Mouse (Mus musculus): ENCODE results near the gene Sergef. TPM values are rescaled to one million over a fixed set of nuclear protein-coding genes. Genes with fewer than 3 reads are reported as not detected.

Sergef gene
- polyA plus RNA-seq, 1 experiment from 2014 or later: 4.9 TPM

DNA sequence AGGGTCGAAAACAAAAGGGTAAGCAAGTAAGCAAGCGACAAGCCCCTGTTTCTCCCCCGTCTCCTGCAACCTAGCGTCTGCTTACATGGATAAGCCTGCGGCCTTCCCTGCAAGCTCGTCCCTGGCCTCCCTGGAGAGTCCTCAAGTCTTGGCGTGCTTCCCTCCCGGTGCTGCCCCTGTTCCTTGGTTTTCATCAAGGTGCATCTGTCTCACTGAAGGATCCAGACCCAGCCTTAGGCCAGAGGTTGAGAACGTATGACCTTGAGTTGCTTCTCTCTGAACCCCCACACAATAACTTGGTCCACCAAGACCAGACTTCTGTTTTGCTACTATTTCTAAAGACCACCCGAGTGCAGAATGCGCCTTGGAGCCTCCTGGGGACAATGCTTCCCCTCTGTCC, 82.2 kb downstream of the Sergef start:
- H3K27me3 ChIP-seq (ENCODE audit: control insufficient read depth, insufficient read depth, low read depth, low read length): no peaks in the 10 kb centered on the region
- H3K27ac ChIP-seq (ENCODE audit: low read length): no peak overlapping the region
- peaks cover 10% of the 10 kb centered on the region for H3K4me1 ChIP-seq (ENCODE audit: control insufficient read depth, low read depth, low read length)
- 71% methylated on average over 11 of the region's 11 CpGs for WGBS (ENCODE audit: insufficient replicate concordance)
- H3K36me3 ChIP-seq (ENCODE audit: control insufficient read depth, insufficient read depth): no peaks in the 10 kb centered on the region
- no peak overlapping the region for H3K9ac ChIP-seq (ENCODE audit: low read depth, low read length)
- no peak overlapping the region for H3K4me3 ChIP-seq (ENCODE audit: low read depth, low read length)
- no peaks in the 10 kb centered on the region for H3K9me3 ChIP-seq (replicated peaks; ENCODE audit: control insufficient read depth, low read length)
- no peak overlapping the region for H3K4me2 ChIP-seq (ENCODE audit: low read depth, low read length)
- ATAC-seq (ENCODE audit: low read depth): no peak

DNA sequence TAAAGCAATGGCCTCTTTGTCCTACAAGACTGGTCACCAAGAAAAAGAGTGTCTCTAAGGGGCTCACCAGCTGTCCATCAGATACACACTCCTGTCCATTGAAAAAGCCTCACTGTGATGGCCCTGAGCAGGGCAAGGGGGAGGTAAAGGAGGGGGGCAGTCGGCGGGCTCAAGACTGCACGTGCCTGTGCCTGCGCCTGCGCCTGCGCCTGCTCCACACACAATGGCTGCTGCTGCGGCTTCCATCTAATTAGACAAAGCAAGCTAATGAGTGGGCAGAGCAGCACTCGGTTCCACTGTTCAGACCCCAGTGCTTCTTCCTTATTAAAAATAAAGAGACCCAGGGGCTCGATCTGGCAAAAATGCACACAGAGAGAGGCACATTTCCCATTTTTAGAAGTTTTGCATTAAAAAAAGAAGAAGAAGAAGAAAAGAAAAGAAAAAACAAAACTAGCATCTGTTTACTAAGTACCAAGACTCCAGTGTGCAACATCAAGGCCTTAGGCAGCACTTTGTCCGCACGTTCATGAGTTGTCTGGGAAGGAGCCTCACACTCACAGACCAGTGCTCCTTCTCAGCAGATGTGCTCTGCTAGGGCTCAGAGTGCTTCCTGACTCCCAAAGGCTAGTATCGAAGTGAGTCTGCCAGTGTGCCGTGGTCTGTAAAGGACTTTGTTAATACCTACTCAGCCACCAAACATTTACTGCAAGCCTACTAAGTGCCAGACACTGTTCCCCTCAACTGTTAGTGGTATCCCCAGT, 83.1 kb downstream of the Sergef start:
- Histone ChIP-seq H3K9me3 (replicated peaks; ENCODE audit: control insufficient read depth, low read length) (no peaks in the 10 kb centered on the region), H3K9ac (ENCODE audit: low read depth, low read length) (no peak overlapping the region), H3K27ac (ENCODE audit: low read length) (no peak overlapping the region), H3K4me2 (ENCODE audit: low read depth, low read length) (no peak overlapping the region), H3K4me3 (ENCODE audit: low read depth, low read length) (no peak overlapping the region), H3K27me3 (ENCODE audit: control insufficient read depth, insufficient read depth, low read depth, low read length) (no peaks in the 10 kb centered on the region), H3K4me1 (ENCODE audit: control insufficient read depth, low read depth, low read length) (peaks cover 10% of the 10 kb centered on the region), H3K36me3 (ENCODE audit: control insufficient read depth, insufficient read depth) (no peaks in the 10 kb centered on the region)
- no peak for ATAC-seq (ENCODE audit: low read depth)
- 75% methylated on average over 13 of the region's 13 CpGs for WGBS (ENCODE audit: insufficient replicate concordance)

DNA sequence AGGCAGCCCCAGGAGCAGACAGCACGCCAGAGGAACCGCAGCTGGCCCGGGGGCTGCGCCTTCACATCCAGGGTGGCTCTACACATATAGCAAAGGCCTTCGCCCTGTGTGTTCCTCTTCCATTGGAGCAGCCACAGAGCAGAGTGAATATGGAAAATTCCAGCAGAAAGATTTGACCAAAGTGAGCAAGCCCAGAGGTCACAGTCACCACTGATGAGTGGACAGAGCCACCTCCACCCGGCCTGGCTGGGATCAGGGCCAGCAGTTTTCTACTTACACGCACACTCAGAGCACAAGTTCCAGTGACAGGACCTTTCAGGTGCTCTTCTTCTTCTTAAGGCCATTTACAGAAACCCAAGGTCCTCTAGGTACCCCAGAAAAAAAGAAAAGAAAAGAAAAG, 83.9 kb downstream of the Sergef start:
- WGBS (ENCODE audit: insufficient replicate concordance): 79% methylated on average over 7 of the region's 7 CpGs
- Histone ChIP-seq H3K9ac (ENCODE audit: low read depth, low read length) (no peak overlapping the region), H3K27me3 (ENCODE audit: control insufficient read depth, insufficient read depth, low read depth, low read length) (no peaks in the 10 kb centered on the region), H3K4me3 (ENCODE audit: low read depth, low read length) (no peak overlapping the region), H3K4me2 (ENCODE audit: low read depth, low read length) (no peak overlapping the region), H3K9me3 (replicated peaks; ENCODE audit: control insufficient read depth, low read length) (no peaks in the 10 kb centered on the region), H3K27ac (ENCODE audit: low read length) (no peak overlapping the region), H3K36me3 (ENCODE audit: control insufficient read depth, insufficient read depth) (no peaks in the 10 kb centered on the region), H3K4me1 (ENCODE audit: control insufficient read depth, low read depth, low read length) (peaks cover 6% of the 10 kb centered on the region)
- no peak for ATAC-seq (ENCODE audit: low read depth)

DNA sequence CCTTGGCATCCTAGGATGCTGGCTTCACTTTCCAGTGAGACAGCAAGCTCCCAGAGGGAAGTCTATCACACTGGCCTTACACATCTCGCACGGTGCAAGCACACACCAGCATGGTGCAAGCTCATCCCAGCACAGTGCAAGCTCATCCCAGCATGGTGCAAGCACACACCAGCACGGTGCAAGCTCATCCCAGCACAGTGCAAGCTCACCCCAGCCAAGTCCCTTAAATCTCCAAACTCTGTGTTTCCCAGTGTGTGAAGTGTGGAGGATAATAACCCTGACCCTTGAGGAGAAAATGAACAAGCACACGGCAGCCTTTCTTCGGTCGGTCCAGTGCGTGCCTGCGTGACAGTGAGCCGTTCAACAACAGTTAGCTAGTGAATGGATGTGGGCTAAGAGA, 84.8 kb downstream of the Sergef start:
- no peaks in the 10 kb centered on the region for H3K9me3 ChIP-seq (replicated peaks; ENCODE audit: control insufficient read depth, low read length)
- ATAC-seq (ENCODE audit: low read depth): no peak

DNA sequence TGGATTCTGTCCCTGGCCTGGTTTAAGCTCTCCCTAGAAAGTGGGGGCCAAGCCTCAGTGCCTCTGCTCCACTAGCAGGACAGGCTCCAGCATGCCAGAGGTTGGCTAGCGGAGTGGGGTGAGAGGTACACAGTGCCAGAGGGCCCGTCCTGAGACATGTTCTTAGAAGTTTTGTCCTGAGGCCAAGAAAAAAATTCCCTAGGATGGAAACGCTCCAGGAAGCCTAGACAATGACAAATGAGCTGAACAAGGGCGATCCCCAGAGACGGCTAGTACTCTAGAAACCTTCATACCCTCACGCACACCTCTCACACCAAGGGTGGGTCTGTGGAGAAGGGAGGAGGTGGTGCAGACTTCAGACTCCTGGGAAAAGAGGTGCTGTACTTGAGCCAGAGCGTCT, 85.6 kb downstream of the Sergef start:
- no peak overlapping the region for H3K4me2 ChIP-seq (ENCODE audit: low read depth, low read length)
- WGBS (ENCODE audit: insufficient replicate concordance): 62% methylated on average over 7 of the region's 7 CpGs
- no peaks in the 10 kb centered on the region for H3K36me3 ChIP-seq (ENCODE audit: control insufficient read depth, insufficient read depth)
- no peak overlapping the region for H3K4me3 ChIP-seq (ENCODE audit: low read depth, low read length)
- no peaks in the 10 kb centered on the region for H3K27me3 ChIP-seq (ENCODE audit: control insufficient read depth, insufficient read depth, low read depth, low read length)
- H3K9me3 ChIP-seq (replicated peaks; ENCODE audit: control insufficient read depth, low read length): no peaks in the 10 kb centered on the region
- no peaks in the 10 kb centered on the region for H3K4me1 ChIP-seq (ENCODE audit: control insufficient read depth, low read depth, low read length)
- H3K27ac ChIP-seq (ENCODE audit: low read length): no peak overlapping the region
- no peak for ATAC-seq (ENCODE audit: low read depth)
- no peak overlapping the region for H3K9ac ChIP-seq (ENCODE audit: low read depth, low read length)

More for the DNA sequence above, 84.8 kb downstream of the Sergef start:
- Histone ChIP-seq H3K4me2 (ENCODE audit: low read depth, low read length) (no peak overlapping the region), H3K27ac (ENCODE audit: low read length) (no peak overlapping the region), H3K4me1 (ENCODE audit: control insufficient read depth, low read depth, low read length) (no peaks in the 10 kb centered on the region), H3K36me3 (ENCODE audit: control insufficient read depth, insufficient read depth) (no peaks in the 10 kb centered on the region), H3K27me3 (ENCODE audit: control insufficient read depth, insufficient read depth, low read depth, low read length) (no peaks in the 10 kb centered on the region), H3K4me3 (ENCODE audit: low read depth, low read length) (no peak overlapping the region), H3K9ac (ENCODE audit: low read depth, low read length) (no peak overlapping the region)
- WGBS (ENCODE audit: insufficient replicate concordance): 81% methylated on average over 9 of the region's 9 CpGs

DNA sequence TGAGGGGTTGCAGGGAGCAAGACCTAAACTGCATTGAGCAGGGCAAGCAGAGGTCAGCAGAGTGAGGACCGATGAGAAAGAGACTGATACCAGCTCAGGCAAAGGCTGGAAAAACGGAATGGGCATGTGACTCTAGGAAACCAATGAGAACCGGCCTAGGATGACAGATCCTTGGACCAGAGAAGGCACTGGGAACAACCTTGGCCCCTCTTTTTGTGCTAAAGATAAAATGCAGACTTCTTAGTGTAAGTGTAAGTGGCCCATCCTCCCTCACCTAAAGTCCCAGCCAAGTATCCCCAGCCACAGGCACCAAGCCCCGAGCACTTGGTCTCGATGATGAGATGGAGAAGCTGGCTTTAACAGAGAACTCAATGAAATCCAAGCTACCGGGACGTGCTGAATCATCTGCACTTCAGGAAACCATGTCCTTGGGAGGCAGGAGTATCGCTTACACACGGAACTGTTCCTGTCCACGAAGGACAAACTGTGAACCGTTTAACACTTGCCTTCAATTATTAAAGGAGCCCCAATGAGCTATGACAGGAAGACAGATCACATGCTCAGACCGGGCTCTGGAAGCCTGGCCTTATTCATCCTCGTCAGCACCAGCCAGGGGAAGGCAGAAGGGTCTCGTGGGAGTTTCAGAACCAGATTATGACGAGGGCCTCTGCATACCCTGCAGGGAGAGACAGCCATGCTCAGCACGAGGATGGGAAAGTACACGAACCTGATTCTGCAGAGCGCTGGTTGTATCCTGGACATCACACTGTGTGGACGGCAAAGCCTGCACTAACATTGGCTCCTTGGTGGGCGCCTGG, 87.5 kb downstream of the Sergef start:
- Histone ChIP-seq H3K27me3 (ENCODE audit: control insufficient read depth, insufficient read depth, low read depth, low read length) (no peaks in the 10 kb centered on the region), H3K27ac (ENCODE audit: low read length) (no peak overlapping the region), H3K4me1 (ENCODE audit: control insufficient read depth, low read depth, low read length) (no peaks in the 10 kb centered on the region), H3K4me3 (ENCODE audit: low read depth, low read length) (no peak overlapping the region), H3K9ac (ENCODE audit: low read depth, low read length) (no peak overlapping the region), H3K9me3 (replicated peaks; ENCODE audit: control insufficient read depth, low read length) (no peaks in the 10 kb centered on the region), H3K4me2 (ENCODE audit: low read depth, low read length) (no peak overlapping the region), H3K36me3 (ENCODE audit: control insufficient read depth, insufficient read depth) (no peaks in the 10 kb centered on the region)
- 64% methylated on average over 20 of the region's 20 CpGs for WGBS (ENCODE audit: insufficient replicate concordance)
- no peak for ATAC-seq (ENCODE audit: low read depth)

DNA sequence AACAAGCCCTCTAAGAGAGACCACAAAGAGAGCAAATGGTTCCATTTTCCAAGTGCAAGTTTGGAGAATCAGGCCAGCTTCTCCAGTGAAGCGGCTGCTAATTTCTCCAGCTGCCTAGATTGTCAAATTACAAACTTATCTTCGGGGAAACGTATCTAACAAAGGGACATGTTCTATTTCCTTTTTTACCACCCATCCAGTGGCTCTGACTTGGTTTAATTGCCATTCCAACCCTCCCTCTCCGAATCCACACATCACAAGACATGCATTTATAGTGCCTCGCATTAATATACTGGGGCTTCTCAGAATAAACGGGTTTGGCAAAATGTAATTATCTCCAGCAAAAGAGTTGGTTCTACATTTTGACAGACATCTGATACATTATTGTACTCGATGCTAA, 88.4 kb downstream of the Sergef start:
- Histone ChIP-seq H3K27ac (ENCODE audit: low read length) (no peak overlapping the region), H3K4me3 (ENCODE audit: low read depth, low read length) (no peak overlapping the region), H3K9ac (ENCODE audit: low read depth, low read length) (no peak overlapping the region), H3K36me3 (ENCODE audit: control insufficient read depth, insufficient read depth) (no peaks in the 10 kb centered on the region), H3K27me3 (ENCODE audit: control insufficient read depth, insufficient read depth, low read depth, low read length) (no peaks in the 10 kb centered on the region), H3K4me1 (ENCODE audit: control insufficient read depth, low read depth, low read length) (no peaks in the 10 kb centered on the region), H3K4me2 (ENCODE audit: low read depth, low read length) (no peak overlapping the region), H3K9me3 (replicated peaks; ENCODE audit: control insufficient read depth, low read length) (no peaks in the 10 kb centered on the region)
- WGBS (ENCODE audit: insufficient replicate concordance): 68% methylated on average over 7 of the region's 7 CpGs
- no peak for ATAC-seq (ENCODE audit: low read depth)

DNA sequence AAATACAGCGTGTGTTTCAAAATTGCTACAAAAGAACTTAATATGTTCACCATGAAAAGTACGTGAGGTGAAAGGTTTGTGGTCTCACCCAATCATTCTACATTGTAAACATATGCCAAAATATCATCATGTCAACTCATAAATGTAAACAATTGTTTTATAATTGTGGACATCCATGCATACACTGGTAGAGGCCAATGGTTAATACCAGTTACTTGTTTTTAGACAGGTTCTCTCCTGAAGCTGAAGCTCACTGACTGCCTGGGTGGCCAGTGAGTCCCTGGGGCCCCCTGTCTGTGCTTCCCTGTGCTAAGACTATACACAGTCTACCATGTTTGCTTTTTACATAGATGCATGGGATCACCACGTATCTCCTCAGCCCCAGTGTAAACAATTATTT, 91.5 kb downstream of the Sergef start:
- H3K9me3 ChIP-seq (replicated peaks; ENCODE audit: control insufficient read depth, low read length): no peaks in the 10 kb centered on the region
- no peak overlapping the region for H3K9ac ChIP-seq (ENCODE audit: low read depth, low read length)
- peaks cover 2% of the 10 kb centered on the region; the same call in 1 of the 2 replicates for H3K4me1 ChIP-seq (ENCODE audit: control insufficient read depth, low read depth, low read length)
- H3K27me3 ChIP-seq (ENCODE audit: control insufficient read depth, insufficient read depth, low read depth, low read length): no peaks in the 10 kb centered on the region
- H3K36me3 ChIP-seq (ENCODE audit: control insufficient read depth, insufficient read depth): no peaks in the 10 kb centered on the region
- no peak overlapping the region for H3K4me2 ChIP-seq (ENCODE audit: low read depth, low read length)
- H3K4me3 ChIP-seq (ENCODE audit: low read depth, low read length): no peak overlapping the region
- ATAC-seq (ENCODE audit: low read depth): no peak
- H3K27ac ChIP-seq (ENCODE audit: low read length): no peak overlapping the region
- 69% methylated on average over 3 of the region's 3 CpGs for WGBS (ENCODE audit: insufficient replicate concordance)

DNA sequence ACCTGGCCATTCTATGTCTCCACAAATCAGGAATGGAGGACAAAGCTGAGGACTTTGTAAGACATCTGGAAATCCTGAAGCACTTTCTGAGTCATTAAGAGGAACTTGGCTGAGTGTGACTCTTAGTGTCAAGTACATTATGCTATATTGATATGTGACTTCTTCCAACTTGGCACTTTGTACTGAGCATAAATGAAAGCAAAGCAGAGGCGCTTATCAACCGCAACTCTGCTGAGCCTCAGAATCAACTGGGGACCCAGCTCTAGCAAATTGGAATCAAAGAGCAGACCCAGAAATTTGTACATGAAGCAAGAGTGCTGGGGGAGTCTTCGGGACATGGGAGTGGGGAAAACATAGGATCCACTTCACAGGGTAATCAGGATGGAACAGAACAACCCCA, 92.0 kb downstream of the Sergef start:
- H3K27ac ChIP-seq (ENCODE audit: low read length): no peak overlapping the region
- ATAC-seq (ENCODE audit: low read depth): no peak
- 73% methylated on average over 3 of the region's 3 CpGs for WGBS (ENCODE audit: insufficient replicate concordance)

More for the DNA sequence above, 92.0 kb downstream of the Sergef start:
- Histone ChIP-seq H3K9me3 (replicated peaks; ENCODE audit: control insufficient read depth, low read length) (no peaks in the 10 kb centered on the region), H3K4me2 (ENCODE audit: low read depth, low read length) (no peak overlapping the region), H3K9ac (ENCODE audit: low read depth, low read length) (no peak overlapping the region), H3K27me3 (ENCODE audit: control insufficient read depth, insufficient read depth, low read depth, low read length) (no peaks in the 10 kb centered on the region), H3K36me3 (ENCODE audit: control insufficient read depth, insufficient read depth) (no peaks in the 10 kb centered on the region), H3K4me1 (ENCODE audit: control insufficient read depth, low read depth, low read length) (peaks cover 2% of the 10 kb centered on the region; the same call in 1 of the 2 replicates), H3K4me3 (ENCODE audit: low read depth, low read length) (no peak overlapping the region)

Measured in liver, embryonic 16.5 days (tissue).